Mouse (Mus musculus) forebrain, embryonic 11.5 days (tissue): ENCODE measurements around the gene Csnk2b. TPM values are rescaled to one million over a fixed set of nuclear protein-coding genes. Genes with fewer than 3 reads are reported as not detected.

ENCODE experiments used
- ATAC-seq: fragments of 200-750 bp; cut with Nextera tagmentation; replicated peaks from 2 replicates; pipeline ENCODE4 v1.8.0; 2017; ENCODE audit warnings: moderate TSS enrichment; ENCODE audit not compliant: low FRiP score
- DNase-seq: peaks from one replicate; pipeline ENCODE4 v3.0.0-alpha.2; 2017; ENCODE audit warnings: low spot score
- H3K27ac ChIP-seq: fragments of 300-500 bp; sonication (generic); 2 replicates; pipeline ENCODE4 v1.5.1; 2014; ENCODE audit warnings: low read depth, low read length
- H3K27me3 ChIP-seq: fragments of 300-500 bp; sonication (generic); 2 replicates; pipeline ENCODE4 v1.6.1; 2014; ENCODE audit warnings: mild to moderate bottlenecking, low read length, mixed read lengths; ENCODE audit not compliant: control insufficient read depth, insufficient read depth
- H3K36me3 ChIP-seq: fragments of 300-500 bp; sonication (generic); 2 replicates; pipeline ENCODE4 v1.6.1; 2014; ENCODE audit warnings: mild to moderate bottlenecking, low read length, moderate library complexity, mixed read lengths; ENCODE audit not compliant: control insufficient read depth, insufficient read depth
- H3K4me1 ChIP-seq: fragments of 300-500 bp; sonication (generic); replicated peaks from 2 replicates; pipeline ENCODE4 v1.6.1; 2014; ENCODE audit warnings: low read length, mixed read lengths; ENCODE audit not compliant: control insufficient read depth, insufficient read depth
- H3K4me2 ChIP-seq: fragments of 300-500 bp; sonication (generic); 2 replicates; pipeline ENCODE4 v1.6.1; 2014; ENCODE audit warnings: low read depth, mild to moderate bottlenecking, low read length, moderate library complexity, mixed read lengths; ENCODE audit not compliant: severe bottlenecking
- H3K4me3 ChIP-seq: fragments of 300-500 bp; sonication (generic); 2 replicates; pipeline ENCODE4 v1.5.1; 2014; ENCODE audit warnings: low read depth, low read length
- H3K9ac ChIP-seq: fragments of 300-500 bp; sonication (generic); 2 replicates; pipeline ENCODE4 v1.6.1; 2014; ENCODE audit warnings: low read length
- H3K9me3 ChIP-seq: fragments of 300-500 bp; sonication (generic); 2 replicates; pipeline ENCODE4 v1.6.1; 2016; ENCODE audit warnings: low read length, mixed read lengths; ENCODE audit not compliant: control insufficient read depth
- WGBS: fragments of 180-500 bp; shearing (Covaris S2); extraction: QIAGEN DNeasy Blood & Tissue Kit; methylation state at CpG from one replicate; pipeline ENCODE4 v1.1.7; 2014; 5-methylcytosine and 5-hydroxymethylcytosine counted together
- polyA plus RNA-seq: library from polyadenylated mRNA; unstranded; fragments of >200 nt; fragmentation: Nextera tagmentation; extraction: Ambion mirVana; gene quantifications from 2 replicates; pipeline ENCODE4 v1.2.1, GENCODE M21; 2014

Csnk2b gene
- polyA plus RNA-seq, 1 experiment from 2014 or later, result 296 TPM

GRCm38 (mm10) chr17:35094475-35095365, 27.1 kb downstream of the Csnk2b start:
- ATAC-seq, result no peak
- H3K4me3 ChIP-seq, result no peak overlapping the region
- H3K4me1 ChIP-seq, result peaks cover 6% of the 10 kb centered on the region; the same call in 1 of the 2 replicates
- H3K9me3 ChIP-seq, result no peaks in the 10 kb centered on the region
- WGBS, result 91% methylated on average over 15 of the region's 15 CpGs
- no peaks in the 10 kb centered on the region for H3K27me3 ChIP-seq
- no peak overlapping the region for H3K4me2 ChIP-seq
- no peak for DNase-seq
- H3K36me3 ChIP-seq, result no peaks in the 10 kb centered on the region; the same call in 1 of the 2 replicates
- no peak overlapping the region for H3K27ac ChIP-seq
- H3K9ac ChIP-seq, result no peak overlapping the region

DNA sequence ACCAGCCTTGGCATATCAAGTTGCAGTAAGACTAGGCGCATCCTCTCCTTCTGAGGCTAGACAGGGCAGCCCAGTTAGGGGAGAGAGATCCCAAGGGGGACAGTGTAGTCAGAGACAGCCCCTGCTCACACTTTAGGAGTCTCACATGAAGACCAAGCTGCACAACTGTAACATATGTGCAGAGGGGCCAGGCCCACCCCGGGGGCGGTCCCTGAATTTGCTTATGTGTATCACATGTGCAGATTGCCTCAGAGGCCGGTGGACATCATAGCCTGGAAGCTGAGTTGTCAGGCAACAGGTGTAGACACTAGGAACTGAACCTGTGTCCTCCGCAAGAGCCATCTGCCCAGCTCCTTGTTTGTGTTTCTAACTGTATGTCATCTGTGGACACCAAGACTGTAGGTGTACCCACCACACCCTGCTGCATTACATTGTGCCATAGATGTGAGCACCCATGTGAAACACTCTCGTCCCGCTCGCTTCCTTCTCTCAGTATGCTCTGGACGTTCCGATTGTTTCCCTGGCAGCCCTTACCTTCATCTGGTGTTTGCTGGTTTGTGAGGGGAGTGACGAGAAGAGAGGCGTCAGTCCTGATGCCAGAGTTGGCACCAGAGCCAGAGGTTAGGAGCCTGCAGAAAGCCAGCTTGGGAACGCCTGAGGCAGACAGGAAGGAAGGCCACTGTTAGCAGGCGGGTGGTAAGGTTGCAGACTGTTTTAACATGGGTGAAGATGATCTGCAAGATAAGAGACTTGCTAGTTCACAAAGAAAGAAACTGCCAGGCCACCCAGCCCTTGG, 29.3 kb downstream of the Csnk2b start:
- Histone ChIP-seq H3K27me3 (no peaks in the 10 kb centered on the region), H3K4me2 (no peak overlapping the region), H3K9me3 (no peaks in the 10 kb centered on the region), H3K36me3 (no peaks in the 10 kb centered on the region; the same call in 1 of the 2 replicates), H3K27ac (no peak overlapping the region), H3K4me1 (peaks cover 6% of the 10 kb centered on the region; the same call in 1 of the 2 replicates), H3K4me3 (no peak overlapping the region), H3K9ac (no peak overlapping the region)
- ATAC-seq, result no peak
- 90% methylated on average over 14 of the region's 14 CpGs for WGBS
- no peak for DNase-seq

DNA sequence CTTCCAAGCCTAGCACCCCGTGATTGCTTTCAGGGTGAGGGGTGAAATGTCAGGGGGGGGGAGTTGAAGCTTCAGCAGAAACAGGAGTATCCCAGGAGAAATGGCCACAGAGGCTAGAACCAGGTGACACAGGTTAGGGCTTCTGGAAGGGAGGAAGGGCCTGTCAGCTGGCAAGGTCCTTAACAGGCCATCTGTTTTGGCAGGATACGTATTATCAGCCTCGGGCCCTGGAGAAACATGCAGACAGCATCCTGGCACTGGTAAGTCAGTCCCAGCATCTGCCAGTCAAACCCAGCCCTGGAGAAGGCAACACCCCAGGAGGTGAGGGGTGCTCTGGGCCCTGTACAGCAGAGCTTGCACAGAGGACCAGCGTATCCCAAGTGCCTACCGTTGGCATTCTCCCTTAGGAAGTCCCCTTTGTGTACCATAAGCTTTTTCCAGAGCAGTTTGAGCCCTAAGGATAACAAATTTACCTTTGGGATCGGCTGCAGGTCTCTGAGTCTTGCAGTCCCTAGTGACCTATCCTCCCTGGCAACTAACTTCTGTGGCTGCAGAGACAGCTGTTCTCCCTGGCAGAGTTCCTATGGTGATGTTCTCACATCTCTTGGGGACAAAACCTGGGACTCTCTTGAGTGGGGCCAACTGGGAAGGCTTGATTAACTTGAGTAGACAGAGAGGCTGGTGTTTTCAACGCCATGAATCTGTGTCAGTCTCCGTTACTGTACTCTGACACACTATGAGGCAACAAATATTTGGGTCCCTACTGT, 31.5 kb downstream of the Csnk2b start:
- ATAC-seq (no peak), DNase-seq (no peak)
- H3K4me2 ChIP-seq, result peak overlapping the region; percentile 67
- no peaks in the 10 kb centered on the region; the same call in 1 of the 2 replicates for H3K36me3 ChIP-seq
- peak overlapping the region; percentile 60 for H3K4me3 ChIP-seq
- 80% methylated on average over 8 of the region's 8 CpGs for WGBS
- no peaks in the 10 kb centered on the region for H3K27me3 ChIP-seq
- peaks cover 6% of the 10 kb centered on the region; the same call in 1 of the 2 replicates for H3K4me1 ChIP-seq
- peak overlapping the region; percentile 90 for H3K9ac ChIP-seq
- no peak overlapping the region for H3K27ac ChIP-seq
- H3K9me3 ChIP-seq, result no peaks in the 10 kb centered on the region

- no peaks in the 10 kb centered on the region for H3K9me3 ChIP-seq
- WGBS, result 3% methylated on average over 63 of the region's 67 CpGs
- peaks cover 6% of the 10 kb centered on the region; the same call in 1 of the 2 replicates for H3K4me1 ChIP-seq
- H3K27ac ChIP-seq, result peak within 1 kb of the TSS; percentile 93
- DNase-seq, result peak; percentile 96
- no peaks in the 10 kb centered on the region for H3K27me3 ChIP-seq
- peak within 1 kb of the TSS; percentile 60 for H3K4me3 ChIP-seq
- ATAC-seq, result peak; percentile 98
- no peaks in the 10 kb centered on the region; the same call in 1 of the 2 replicates for H3K36me3 ChIP-seq
- peak within 1 kb of the TSS; percentile 90 for H3K9ac ChIP-seq
- H3K4me2 ChIP-seq, result peak within 1 kb of the TSS; percentile 67
These were observed 32.8 kb downstream of the Csnk2b start, which contains the start of gene Abhd16a for GRCm38 (mm10) chr17:35088825-35089644. TSS of gene Abhd16a (plus strand) at chr17:35089263.

GRCm38 (mm10) chr17:35088151-35088550, 33.7 kb downstream of the Csnk2b start:
- ATAC-seq, result no peak
- no peak overlapping the region for H3K4me3 ChIP-seq

DNA sequence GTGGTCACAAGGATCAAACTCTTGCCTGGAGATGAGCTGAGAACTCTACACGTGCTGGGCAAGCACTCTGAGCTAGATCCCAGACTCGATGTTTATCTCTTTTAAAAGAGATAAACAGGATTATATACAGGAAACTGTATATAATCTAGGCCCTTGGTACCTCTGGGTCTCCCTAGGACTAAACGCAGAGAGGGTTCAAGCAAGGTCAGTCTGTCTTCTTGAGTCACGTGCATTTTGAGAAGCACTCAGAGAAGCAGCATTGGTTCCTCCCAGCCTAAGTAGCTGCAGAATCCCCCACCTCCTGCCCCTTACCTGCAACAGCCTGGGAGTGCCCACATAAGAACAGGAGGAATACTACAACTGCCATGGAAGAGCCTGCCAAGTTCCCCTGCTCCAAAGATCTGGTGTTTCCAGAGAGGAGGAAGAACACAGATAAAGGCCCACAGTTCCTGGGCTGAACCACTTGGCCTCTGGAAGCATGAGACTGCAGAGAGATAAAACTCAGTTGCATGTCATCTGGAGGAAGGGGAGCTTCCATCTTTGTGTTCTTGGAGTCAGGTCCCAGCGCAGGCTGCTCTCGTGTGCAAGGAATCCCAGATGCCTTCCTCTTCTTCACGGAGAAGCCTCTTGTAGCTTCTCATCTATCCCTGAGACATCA, 36.5 kb downstream of the Csnk2b start, which contains the start of gene Ly6g6f:
Gene Ly6g6f (minus strand): TSS at position 403 of the 658 bp plus-strand sequence.
- no peak within 1 kb of the TSS for H3K4me2 ChIP-seq
- no peak for DNase-seq
- ATAC-seq, result no peak
- no peaks in the 10 kb centered on the region for H3K36me3 ChIP-seq
- no peaks in the 10 kb centered on the region for H3K9me3 ChIP-seq
- H3K9ac ChIP-seq, result no peak within 1 kb of the TSS
- no peaks in the 10 kb centered on the region for H3K27me3 ChIP-seq
- WGBS, result 81% methylated on average over 7 of the region's 7 CpGs
- H3K27ac ChIP-seq, result no peak within 1 kb of the TSS
- no peak within 1 kb of the TSS for H3K4me3 ChIP-seq
- peaks cover 5% of the 10 kb centered on the region; the same call in 1 of the 2 replicates for H3K4me1 ChIP-seq

More at GRCm38 (mm10) chr17:35088151-35088550, 33.7 kb downstream of the Csnk2b start:
- H3K9me3 ChIP-seq, result no peaks in the 10 kb centered on the region
- no peak overlapping the region for H3K27ac ChIP-seq
- H3K27me3 ChIP-seq, result no peaks in the 10 kb centered on the region
- DNase-seq, result no peak
- no peaks in the 10 kb centered on the region; the same call in 1 of the 2 replicates for H3K36me3 ChIP-seq
- peaks cover 6% of the 10 kb centered on the region; the same call in 1 of the 2 replicates for H3K4me1 ChIP-seq
- WGBS, result 48% methylated on average over 2 of the region's 2 CpGs
- H3K4me2 ChIP-seq, result no peak overlapping the region
- H3K9ac ChIP-seq, result no peak overlapping the region

- no peak for DNase-seq
- H3K9me3 ChIP-seq, result no peaks in the 10 kb centered on the region
- no peak overlapping the region for H3K27ac ChIP-seq
- WGBS, result 90% methylated on average over 3 of the region's 3 CpGs
- no peaks in the 10 kb centered on the region for H3K36me3 ChIP-seq
- H3K4me3 ChIP-seq, result no peak overlapping the region
- no peak overlapping the region for H3K4me2 ChIP-seq
- H3K9ac ChIP-seq, result no peak overlapping the region
- H3K4me1 ChIP-seq, result no peaks in the 10 kb centered on the region
- ATAC-seq, result no peak
- H3K27me3 ChIP-seq, result no peaks in the 10 kb centered on the region
These were observed 37.8 kb downstream of the Csnk2b start for GRCm38 (mm10) chr17:35083929-35084497.
